Mouse (Mus musculus) left cerebral cortex, postnatal 10 days (tissue): ENCODE results near the gene Tmem165. TPM values are rescaled to one million over a fixed set of nuclear protein-coding genes. Genes with fewer than 3 reads are reported as not detected.

Source experiments
- DNase-seq, 2 experiments: peaks; one replicate each; pipeline ENCODE4 v3.0.0; 2021 to 2022; ENCODE audit warnings: low spot score in 2 of 2, mixed read lengths in 1 of 2; ENCODE audit errors: extremely low spot score in 1 of 2
- intact Hi-C: fragments of 180-260 bp; cut with DNase I; formaldehyde crosslinking; loops from one replicate; pipeline ENCODE4 v1.15.1; 2025
- total RNA-seq, 2 experiments: library from RNA; stranded (reverse); gene quantifications; 2 replicates each; pipeline ENCODE4 v1.2.3; 2021

Gene Tmem165
- total RNA-seq, 2 experiments from 2014 or later, result 44.1 to 46.9 TPM

GRCm38 (mm10) chr5:76163828-76164390 is 19.8 kb upstream of the Tmem165 start:
- intact Hi-C loops, result no loop called here
- no peak for DNase-seq

- intact Hi-C loops, result no loop called here
These were observed 18.9 kb upstream of the Tmem165 start for GRCm38 (mm10) chr5:76164827-76165226.

GRCm38 (mm10) chr5:76170522-76170921 is 13.2 kb upstream of the Tmem165 start:
- no peak for DNase-seq
- intact Hi-C loops, result no loop called here

More at GRCm38 (mm10) chr5:76164827-76165226, 18.9 kb upstream of the Tmem165 start:
- no peak for DNase-seq

GRCm38 (mm10) chr5:76171039-76171438 is 12.6 kb upstream of the Tmem165 start:
- intact Hi-C loops, result no loop called here
- no peak for DNase-seq

- DNase-seq, result no peak
- intact Hi-C loops, result no loop called here
These were observed 8.6 kb upstream of the Tmem165 start for GRCm38 (mm10) chr5:76175051-76175450.

GRCm38 (mm10) chr5:76176411-76176810 is 7.3 kb upstream of the Tmem165 start:
- intact Hi-C loops, result no loop called here
- no peak for DNase-seq

GRCm38 (mm10) chr5:76176841-76177240 is 6.8 kb upstream of the Tmem165 start:
- DNase-seq, result no peak
- intact Hi-C loops, result no loop called here

- intact Hi-C loops, result no loop called here
- DNase-seq, result no peak
These were observed 6.0 kb upstream of the Tmem165 start for GRCm38 (mm10) chr5:76177664-76178063.

- intact Hi-C loops, result no loop called here
- no peak for DNase-seq
These were observed 4.5 kb upstream of the Tmem165 start for GRCm38 (mm10) chr5:76179171-76179570.

- intact Hi-C loops, result no loop called here
- no peak for DNase-seq
These were observed 3.9 kb upstream of the Tmem165 start for GRCm38 (mm10) chr5:76179791-76180190.

GRCm38 (mm10) chr5:76182326-76182725 is 1.4 kb upstream of the Tmem165 start:
- no peak for DNase-seq
- intact Hi-C loops, result loop anchor here (2.0 kb wide), 1 partner anchor 42 kb away; the partner anchor contains the start of gene Srd5a3

GRCm38 (mm10) chr5:76183043-76183749 is 484 bp upstream of the Tmem165 start:
- intact Hi-C loops, result loop anchor here (2.0 kb wide), 1 partner anchor 42 kb away; the partner anchor contains the start of gene Srd5a3
- no peak for DNase-seq

GRCm38 (mm10) chr5:76184286-76185080 is 803 bp downstream of the Tmem165 start:
- intact Hi-C loops, result no loop called here
- peak; percentile 20 to 83 for DNase-seq

GRCm38 (mm10) chr5:76187885-76188284 is 4.2 kb downstream of the Tmem165 start:
- intact Hi-C loops, result no loop called here

GRCm38 (mm10) chr5:76190609-76191008 is 6.9 kb downstream of the Tmem165 start:
- intact Hi-C loops, result no loop called here
- DNase-seq, result no peak

More at GRCm38 (mm10) chr5:76187885-76188284, 4.2 kb downstream of the Tmem165 start:
- DNase-seq, result no peak

- intact Hi-C loops, result no loop called here
- DNase-seq, result no peak
These were observed 9.4 kb downstream of the Tmem165 start for GRCm38 (mm10) chr5:76193075-76193474.

GRCm38 (mm10) chr5:76194377-76194945 is 10.8 kb downstream of the Tmem165 start:
- intact Hi-C loops, result no loop called here
- DNase-seq, result no peak

- no peak for DNase-seq
- intact Hi-C loops, result no loop called here
These were observed 15.7 kb downstream of the Tmem165 start for GRCm38 (mm10) chr5:76199346-76199745.

GRCm38 (mm10) chr5:76203171-76203570 is 19.5 kb downstream of the Tmem165 start:
- intact Hi-C loops, result no loop called here
- DNase-seq, result no peak
